Mouse (Mus musculus) E14TG2a.4 (cell line): Measurements from ENCODE around the gene Cry1.

Experiments
- H3K27me3 ChIP-seq: 2 replicates; pipeline ENCODE4 v1.6.1; 2014; ENCODE audit warnings: low read length, control low read depth; ENCODE audit not compliant: insufficient read depth
- H3K36me3 ChIP-seq: 2 replicates; pipeline ENCODE4 v1.6.1; 2014; ENCODE audit warnings: low read length, control low read depth; ENCODE audit not compliant: insufficient read depth
- H3K4me1 ChIP-seq: replicated peaks from 2 replicates; pipeline ENCODE4 v1.6.1; 2014; ENCODE audit warnings: low read depth, low read length, control low read depth
- H3K4me3 ChIP-seq: replicated peaks from 2 replicates; pipeline ENCODE4 v1.5.1; 2014; ENCODE audit warnings: mild to moderate bottlenecking, low read length
- H3K9me3 ChIP-seq: 2 replicates; pipeline ENCODE4 v1.6.1; 2014; ENCODE audit warnings: low read length, control low read depth
- CTCF ChIP-seq: conservative IDR thresholded peaks from 2 replicates; pipeline ENCODE4 v1.5.1; 2014; ENCODE audit warnings: low read length
- NANOG ChIP-seq: IDR thresholded peaks from 2 replicates; pipeline ENCODE4 v1.6.1; 2014; ENCODE audit warnings: borderline replicate concordance, low read length, mixed read lengths
- POU5F1 ChIP-seq: IDR thresholded peaks from 2 replicates; pipeline ENCODE4 v1.6.1; 2014; ENCODE audit warnings: low read length, borderline replicate concordance

Cry1 gene

GRCm38 (mm10) chr10:85103085-85103885 lies 81.6 kb downstream of the Cry1 start:
- Histone ChIP-seq H3K4me3 (peak overlapping the region; percentile 90), H3K9me3 (no peaks in the 10 kb centered on the region), H3K4me1 (peaks cover 34% of the 10 kb centered on the region), H3K36me3 (peaks cover 5% of the 10 kb centered on the region; the same call in 1 of the 2 replicates), H3K27me3 (no peaks in the 10 kb centered on the region)
- TF ChIP-seq CTCF = no peak
- TF ChIP-seq NANOG = no peak
- no peak for TF ChIP-seq POU5F1

GRCm38 (mm10) chr10:85102247-85103084 lies 82.4 kb downstream of the Cry1 start, which contains the start of the genes Fhl4 and Tmem263:
TSS of gene Fhl4 (minus strand) at chr10:85102495.
TSS of gene Tmem263 (plus strand) at chr10:85102627.
- peaks cover 5% of the 10 kb centered on the region; the same call in 1 of the 2 replicates for H3K36me3 ChIP-seq
- no peaks in the 10 kb centered on the region for H3K9me3 ChIP-seq
- TF ChIP-seq POU5F1 (no peak), NANOG (no peak), CTCF (no peak)
- peaks cover 34% of the 10 kb centered on the region for H3K4me1 ChIP-seq
- no peaks in the 10 kb centered on the region for H3K27me3 ChIP-seq
- H3K4me3 ChIP-seq = peak within 1 kb of the TSS; percentile 90

- Histone ChIP-seq H3K36me3 (peaks cover 5% of the 10 kb centered on the region; the same call in 1 of the 2 replicates), H3K27me3 (no peaks in the 10 kb centered on the region), H3K9me3 (no peaks in the 10 kb centered on the region), H3K4me3 (peak overlapping the region; percentile 90), H3K4me1 (peaks cover 34% of the 10 kb centered on the region)
- TF ChIP-seq POU5F1 (no peak), CTCF (no peak), NANOG (no peak)
These were observed 83.0 kb downstream of the Cry1 start for GRCm38 (mm10) chr10:85101841-85102240.
